Mouse (Mus musculus) cerebellum, adult 2 months (tissue): ENCODE measurements around the gene Ccl4. TPM values are rescaled to one million over a fixed set of nuclear protein-coding genes. Genes with fewer than 3 reads are reported as not detected.

Source experiments
- DNase-seq, 2 experiments: peaks; one replicate each; pipeline ENCODE4 v3.0.0; 2021
- H3K27ac ChIP-seq: fragments of 200-500 bp; 2 replicates; pipeline ENCODE4 v1.5.1; 2012; ENCODE audit warnings: low read length, control low read depth, inconsistent platforms; ENCODE audit not compliant: insufficient read depth
- H3K27me3 ChIP-seq: fragments of 200-500 bp; 2 replicates; pipeline ENCODE4 v1.6.1; 2012; ENCODE audit warnings: inconsistent platforms, mild to moderate bottlenecking, low read length, moderate library complexity; ENCODE audit not compliant: control insufficient read depth, insufficient read depth
- H3K4me1 ChIP-seq: fragments of 200-500 bp; 2 replicates; pipeline ENCODE4 v1.6.1; 2011; ENCODE audit warnings: low read length; ENCODE audit not compliant: control insufficient read depth, insufficient read depth
- H3K4me3 ChIP-seq: fragments of 200-500 bp; replicated peaks from 2 replicates; pipeline ENCODE3; 2011; ENCODE audit warnings: mild to moderate bottlenecking, low read depth, low read length, control low read depth; ENCODE audit not compliant: insufficient read depth
- CTCF ChIP-seq: fragments of 200-500 bp; IDR thresholded peaks from 2 replicates; pipeline ENCODE4 v1.5.1; 2011; ENCODE audit warnings: low read depth, mild to moderate bottlenecking, control low read depth, low read length, moderate library complexity, borderline replicate concordance; ENCODE audit not compliant: insufficient read depth
- POLR2A ChIP-seq: fragments of 200-500 bp; IDR thresholded peaks from 2 replicates; pipeline ENCODE4 v1.6.1; 2011; ENCODE audit warnings: low read length, control low read depth, borderline replicate concordance; ENCODE audit not compliant: insufficient read depth
- WGBS: fragments of 180-500 bp; shearing (Covaris S2); methylation state at CpG from one replicate; pipeline ENCODE4 v1.1.7; 2018; 5-methylcytosine and 5-hydroxymethylcytosine counted together
- polyA plus RNA-seq: library from polyadenylated mRNA; depleted of rRNA; stranded (reverse); fragments of >200 nt; gene quantifications from 2 replicates; pipeline ENCODE4 v1.2.3, GENCODE M21; 2012

Ccl4 gene
- polyA plus RNA-seq, 1 experiment, result 0.25 TPM

DNA sequence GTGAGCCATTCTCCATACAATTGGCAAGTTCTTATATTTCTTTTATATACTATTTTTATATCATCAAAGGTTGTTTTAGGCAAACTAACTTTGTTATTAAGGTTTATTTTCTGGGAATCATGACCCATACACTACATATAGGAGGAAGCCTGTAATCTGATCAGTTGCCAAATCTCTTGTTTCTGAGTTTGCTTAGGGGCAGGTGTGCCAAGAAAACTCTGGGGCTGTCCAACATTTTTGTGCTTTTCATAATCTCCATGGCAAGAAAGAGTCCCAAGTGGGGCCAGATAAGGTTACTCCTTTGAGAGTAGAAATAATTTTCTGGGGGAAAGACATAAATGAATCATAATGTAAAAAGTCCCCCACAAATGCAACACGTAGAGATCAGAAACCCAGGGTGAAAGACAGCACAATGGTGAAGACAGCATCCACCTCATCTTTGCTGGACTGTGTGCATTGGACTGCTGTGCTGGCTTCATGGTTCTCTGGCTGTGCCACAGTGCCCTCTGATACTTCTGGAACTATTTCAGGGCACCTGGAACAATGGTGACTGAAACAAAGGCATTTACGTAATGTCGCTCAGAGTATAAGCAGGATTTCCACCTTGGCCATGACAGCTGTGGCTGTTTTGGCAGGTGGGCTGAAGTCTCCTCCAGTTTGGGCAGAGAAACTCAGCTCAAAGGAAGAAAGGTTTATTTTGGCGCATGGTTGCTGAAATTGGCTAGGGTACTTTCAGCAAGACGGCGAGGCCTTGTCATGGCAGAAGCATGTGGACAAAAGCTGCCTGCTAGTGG, 15.8 kb upstream of the Ccl4 start:
- Histone ChIP-seq H3K4me1 (no peaks in the 10 kb centered on the region), H3K4me3 (no peak overlapping the region), H3K27ac (no peak overlapping the region), H3K27me3 (no peaks in the 10 kb centered on the region)
- TF ChIP-seq CTCF (no peak), POLR2A (no peak)
- DNase-seq, result no peak
- 83% methylated on average over 6 of the region's 6 CpGs for WGBS

DNA sequence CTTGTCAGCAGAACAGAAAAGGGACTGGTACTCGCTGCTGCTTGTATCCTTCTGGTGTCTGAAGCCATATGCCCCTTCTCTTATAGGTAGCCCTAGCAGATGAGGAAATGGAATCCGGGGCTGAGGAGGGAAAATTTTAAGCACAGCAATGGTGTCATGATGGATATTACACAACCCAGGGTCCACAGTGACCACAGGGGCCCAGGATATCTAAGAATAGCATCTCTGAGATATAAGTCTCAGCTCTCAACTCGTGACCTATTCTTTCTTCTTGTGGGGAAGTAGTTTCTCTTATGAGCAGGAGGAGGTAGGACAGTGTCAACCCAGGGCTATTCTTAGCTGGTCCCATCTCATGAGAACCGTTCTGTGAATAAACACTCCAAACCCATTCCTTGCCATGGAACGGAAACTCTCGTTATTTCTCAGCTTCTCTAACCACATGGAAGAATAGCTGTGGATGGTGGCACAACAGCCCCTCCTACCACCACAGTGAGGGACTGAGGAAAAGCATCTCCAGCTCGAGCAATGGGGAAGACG, 13.0 kb upstream of the Ccl4 start, which contains the start of gene Ccl3:
Ccl3 (minus strand) TSS at position 51 of the 537 bp plus-strand sequence.
- H3K27ac ChIP-seq, result no peak within 1 kb of the TSS

DNA sequence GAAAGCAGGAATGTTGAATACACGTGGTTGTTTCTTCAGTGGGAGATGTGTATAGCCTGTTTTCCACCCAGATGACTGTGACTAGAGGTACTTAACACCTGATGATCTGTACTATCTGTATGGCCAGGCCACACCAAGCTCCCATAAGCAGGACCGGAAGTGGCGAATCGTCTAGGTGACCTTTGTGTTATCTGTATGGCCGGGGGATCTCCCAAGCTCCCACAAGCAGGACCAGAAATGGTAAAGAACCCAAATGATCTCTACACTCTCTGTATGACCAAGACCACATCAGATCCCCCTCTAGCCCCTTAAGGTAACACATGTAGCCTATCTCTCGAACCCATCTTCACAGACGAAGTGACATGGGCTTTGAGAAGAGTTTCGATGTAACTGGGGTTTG, 7.8 kb upstream of the Ccl4 start:
- H3K4me3 ChIP-seq, result no peak overlapping the region
- no peak overlapping the region for H3K27ac ChIP-seq
- DNase-seq, result no peak
- 86% methylated on average over 8 of the region's 8 CpGs for WGBS
- H3K4me1 ChIP-seq, result no peaks in the 10 kb centered on the region
- H3K27me3 ChIP-seq, result no peaks in the 10 kb centered on the region
- TF ChIP-seq CTCF, result no peak
- no peak for TF ChIP-seq POLR2A

More for the DNA sequence above, 13.0 kb upstream of the Ccl4 start, which contains the start of gene Ccl3:
- Histone ChIP-seq H3K27me3 (no peaks in the 10 kb centered on the region), H3K4me3 (no peak within 1 kb of the TSS), H3K4me1 (no peaks in the 10 kb centered on the region)
- WGBS, result 77% methylated on average over 8 of the region's 8 CpGs
- DNase-seq, result no peak
- TF ChIP-seq POLR2A (no peak), CTCF (no peak)

DNA sequence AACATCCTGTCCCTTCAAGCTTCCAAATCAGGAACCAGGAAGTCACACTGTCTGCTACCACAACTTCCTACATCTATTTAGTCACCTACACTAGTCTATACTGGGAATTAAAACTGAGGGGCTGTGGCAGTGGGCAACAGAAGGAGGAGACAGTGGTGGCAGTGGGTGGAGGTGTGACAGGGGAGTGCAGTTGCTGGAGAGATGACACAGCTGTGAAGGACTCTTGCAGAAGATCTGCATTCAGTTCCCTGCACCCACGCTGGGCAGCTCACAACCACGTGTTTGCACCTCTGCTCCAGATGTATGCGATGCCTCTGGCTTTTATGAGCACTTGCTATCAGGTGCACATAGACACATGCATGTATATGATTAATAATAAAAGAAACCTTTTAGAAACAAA, 4.9 kb upstream of the Ccl4 start:
- TF ChIP-seq CTCF (no peak), POLR2A (no peak)
- no peak for DNase-seq
- H3K4me3 ChIP-seq, result no peak overlapping the region
- H3K27me3 ChIP-seq, result no peaks in the 10 kb centered on the region
- no peak overlapping the region for H3K27ac ChIP-seq
- no peaks in the 10 kb centered on the region for H3K4me1 ChIP-seq
- WGBS, result 92% methylated on average over 3 of the region's 3 CpGs

DNA sequence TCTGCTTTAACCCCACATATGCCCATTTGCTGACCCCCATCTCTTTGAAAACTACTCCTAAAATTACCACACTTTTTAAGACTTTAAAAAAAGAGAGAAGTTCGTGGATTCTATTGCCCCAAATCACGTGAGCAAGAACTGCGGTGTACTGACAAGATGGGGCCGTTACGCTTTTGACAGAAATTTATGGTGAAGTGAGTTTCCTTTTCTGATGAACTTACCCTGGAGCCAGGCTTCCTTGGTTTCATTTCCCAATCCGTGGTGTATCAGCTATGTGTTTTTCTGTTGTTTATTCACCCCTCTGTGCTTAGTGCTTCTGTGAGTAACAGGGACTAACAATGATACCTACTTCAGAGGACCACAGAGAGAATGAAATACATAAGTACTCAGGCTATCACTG, 3.6 kb upstream of the Ccl4 start:
- WGBS, result 79% methylated on average over 6 of the region's 6 CpGs
- TF ChIP-seq POLR2A (no peak), CTCF (no peak)
- H3K27me3 ChIP-seq, result no peaks in the 10 kb centered on the region
- no peak overlapping the region for H3K4me3 ChIP-seq
- no peak for DNase-seq
- H3K27ac ChIP-seq, result no peak overlapping the region
- H3K4me1 ChIP-seq, result no peaks in the 10 kb centered on the region

DNA sequence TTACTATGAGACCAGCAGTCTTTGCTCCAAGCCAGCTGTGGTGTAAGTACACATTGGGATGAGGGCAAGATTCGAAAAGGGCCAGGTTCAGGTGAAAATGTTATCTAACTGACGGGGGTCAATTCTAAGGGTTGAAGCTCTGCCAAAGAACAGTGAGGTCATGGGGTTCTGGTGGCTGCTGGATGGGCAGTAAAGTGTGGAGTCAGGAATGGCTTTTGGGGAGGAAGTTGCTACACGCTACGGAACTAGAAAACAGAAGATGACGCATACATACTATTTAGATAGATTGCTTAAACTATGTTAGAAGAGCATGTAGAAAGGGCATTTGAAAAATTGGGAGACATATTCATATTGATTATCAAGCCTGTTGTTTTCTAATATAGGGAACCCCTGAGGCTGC, 1.1 kb downstream of the Ccl4 start:
- H3K27me3 ChIP-seq, result no peaks in the 10 kb centered on the region
- no peak overlapping the region for H3K27ac ChIP-seq
- TF ChIP-seq CTCF (no peak), POLR2A (no peak)
- 86% methylated on average over 5 of the region's 5 CpGs for WGBS
- DNase-seq, result no peak
- no peaks in the 10 kb centered on the region for H3K4me1 ChIP-seq
- no peak overlapping the region for H3K4me3 ChIP-seq

DNA sequence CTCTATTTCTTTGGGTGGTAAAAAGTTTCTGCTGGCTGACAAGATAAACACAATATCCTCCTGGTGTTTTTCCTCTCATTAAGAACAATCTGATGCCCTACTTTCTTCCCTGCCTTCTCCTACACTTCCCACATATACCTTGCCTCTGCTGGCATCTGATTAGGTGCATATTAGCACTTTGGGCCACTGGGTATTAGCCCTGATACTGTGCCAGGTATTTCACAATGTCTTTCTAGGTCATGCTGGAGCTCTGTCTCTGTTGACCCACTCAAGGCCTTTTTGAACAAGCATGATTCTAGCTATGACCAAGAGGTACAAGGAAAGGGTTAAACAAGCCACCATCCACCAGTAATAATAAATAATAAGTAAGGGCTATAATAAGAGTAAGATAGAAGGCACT, 9.4 kb downstream of the Ccl4 start:
- no peak overlapping the region for H3K27ac ChIP-seq
- TF ChIP-seq CTCF (no peak), POLR2A (no peak)
- peak in 1 of 2 experiments; percentile 6 for DNase-seq
- no peaks in the 10 kb centered on the region for H3K27me3 ChIP-seq
- no peak overlapping the region for H3K4me3 ChIP-seq
- H3K4me1 ChIP-seq, result peaks cover 3% of the 10 kb centered on the region; the same call in 1 of the 2 replicates

DNA sequence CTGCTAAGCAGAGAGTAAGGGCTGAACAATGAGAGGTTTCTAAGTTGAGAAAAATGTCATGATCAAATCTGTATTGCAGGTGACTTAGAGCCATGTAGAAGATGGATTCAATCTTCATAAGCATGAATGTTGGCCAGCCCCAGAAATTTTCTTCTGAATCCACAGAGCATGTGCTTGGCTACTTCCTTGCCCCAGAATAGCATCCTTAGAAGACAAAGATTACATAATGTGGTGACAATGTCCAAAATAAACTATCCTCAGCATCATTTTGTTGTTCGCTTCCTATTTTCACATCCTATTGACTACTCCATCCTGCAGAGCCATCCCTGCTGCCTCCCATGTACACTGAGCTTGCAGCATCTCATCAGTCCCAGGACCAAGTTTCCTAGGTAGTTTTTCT, 13.3 kb downstream of the Ccl4 start:
- no peak for DNase-seq
- 97% methylated on average over 1 of the region's 1 CpGs for WGBS
- no peaks in the 10 kb centered on the region for H3K27me3 ChIP-seq
- no peak for TF ChIP-seq CTCF
- TF ChIP-seq POLR2A, result no peak
- no peak overlapping the region for H3K27ac ChIP-seq
- H3K4me3 ChIP-seq, result no peak overlapping the region
- peaks cover 3% of the 10 kb centered on the region; the same call in 1 of the 2 replicates for H3K4me1 ChIP-seq

DNA sequence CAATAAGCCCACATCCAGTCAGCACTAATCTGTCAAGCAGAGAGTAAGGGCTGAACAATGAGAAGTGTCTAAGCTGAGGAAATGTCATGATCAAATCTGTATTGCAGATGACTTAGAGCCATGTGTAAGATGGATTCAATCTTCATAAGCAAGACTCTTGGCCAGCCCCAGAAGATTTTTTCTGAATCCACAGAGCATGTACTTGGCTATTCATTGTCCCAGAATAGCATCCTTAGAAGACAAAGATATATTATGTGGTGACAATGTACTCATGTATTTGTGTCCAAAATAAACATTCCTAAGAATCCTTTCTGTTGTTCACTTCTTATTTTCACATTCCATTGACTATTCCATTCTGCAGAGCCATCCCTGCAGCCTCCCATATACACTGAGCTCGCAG, 27.5 kb downstream of the Ccl4 start:
- TF ChIP-seq POLR2A, result no peak
- no peak for TF ChIP-seq CTCF
- H3K4me3 ChIP-seq, result no peak overlapping the region
- no peaks in the 10 kb centered on the region for H3K4me1 ChIP-seq
- H3K27me3 ChIP-seq, result no peaks in the 10 kb centered on the region
- H3K27ac ChIP-seq, result no peak overlapping the region
- no peak for DNase-seq
- 87% methylated on average over 1 of the region's 1 CpGs for WGBS
